Mouse (Mus musculus): ENCODE measurements around the gene Selenoo. TPM values are rescaled to one million over a fixed set of nuclear protein-coding genes. Genes with fewer than 3 reads are reported as not detected.

The Selenoo gene
- polyA plus RNA-seq, 1 experiment from 2014 or later = 31.1 TPM

GRCm38 (mm10) chr15:89147456-89147855, 58.6 kb downstream of the Selenoo start:
- no peak for TF ChIP-seq CTCF (IDR thresholded peaks at IDR 0.05)
- CTCF ChIA-PET = no interaction called here
- DNase-seq (ENCODE audit: low read depth, low spot score) = no peak
- ATAC-seq = no peak
- POLR2A ChIA-PET = no interaction called here
- H3K27me3 ChIP-seq = no peaks in the 10 kb centered on the region
- in situ Hi-C loops (cut with MboI; ENCODE audit: low pct_unique_long_range_greater_than_20kb) = no loop called here

GRCm38 (mm10) chr15:89147895-89148294, 59.0 kb downstream of the Selenoo start:
- ATAC-seq = peak; percentile 13
- H3K27me3 ChIP-seq = no peaks in the 10 kb centered on the region
- peak; percentile 53 for DNase-seq (ENCODE audit: low read depth, low spot score)
- in situ Hi-C loops (cut with MboI; ENCODE audit: low pct_unique_long_range_greater_than_20kb) = no loop called here
- ChIA-PET CTCF (no interaction called here), POLR2A (no interaction called here)
- TF ChIP-seq CTCF (IDR thresholded peaks at IDR 0.05) = no peak

- no peaks in the 10 kb centered on the region for H3K27me3 ChIP-seq
- no peak for TF ChIP-seq CTCF (IDR thresholded peaks at IDR 0.05)
- ChIA-PET CTCF (interaction anchor here (1.2 to 1.3 kb wide), 2 partner anchors 16 to 21 kb away, joined by 3 read pairs; no protein-coding TSS in a partner anchor), POLR2A (interaction anchor here (1.0 to 1.5 kb wide), 5 partner anchors 12 to 62 kb away, joined by 3 to 9 read pairs (median 4); partner anchors contain the start of gene Hdac10)
- ATAC-seq (no peak), DNase-seq (ENCODE audit: low read depth, low spot score) (no peak)
- in situ Hi-C loops (cut with MboI; ENCODE audit: low pct_unique_long_range_greater_than_20kb) = no loop called here
Measured at GRCm38 (mm10) chr15:89148496-89149270, 59.8 kb downstream of the Selenoo start.

DNA sequence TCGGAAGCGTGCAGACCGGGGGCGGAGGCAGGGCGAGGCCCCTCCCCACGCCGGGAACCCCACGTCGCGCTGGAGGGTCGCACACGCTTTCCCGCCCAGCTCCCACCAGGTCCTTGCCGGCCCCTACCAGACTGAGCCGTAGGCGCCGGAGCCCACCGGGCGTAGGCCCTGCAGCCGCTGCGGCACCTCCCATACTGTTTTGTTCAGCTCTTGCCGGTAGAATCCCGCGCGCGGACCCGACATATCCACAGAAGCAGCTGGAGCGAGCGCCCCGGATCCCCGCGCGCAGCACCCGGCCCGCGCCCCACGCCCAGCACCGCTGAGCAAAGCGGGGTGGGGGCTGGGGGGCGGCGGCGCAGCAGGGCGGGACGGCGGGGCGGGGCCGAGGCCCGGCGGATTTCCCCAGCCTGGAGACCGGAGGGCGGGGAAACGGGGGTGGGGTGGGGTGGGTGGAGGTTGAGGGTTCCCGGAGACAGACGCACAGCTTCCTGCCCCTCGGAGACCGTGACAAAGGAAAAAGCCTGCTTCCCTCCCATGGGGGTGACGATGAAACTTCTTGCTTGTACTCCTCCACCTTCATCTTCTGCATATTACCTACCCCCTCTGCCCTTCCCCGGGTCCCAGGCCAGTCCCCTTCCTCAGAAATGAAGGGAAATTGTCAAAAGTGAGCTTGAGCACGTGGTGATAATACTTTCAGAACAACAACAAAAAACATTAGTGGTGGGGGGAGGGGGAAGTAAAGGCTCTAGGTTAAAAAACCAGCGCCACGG, 60.6 kb downstream of the Selenoo start, which contains the start of gene Mapk11:
TSS of gene Mapk11 (minus strand) at position 358 of the 770 bp plus-strand sequence.
- CTCF ChIA-PET = interaction anchor here (0.8 to 1.7 kb wide), 4 partner anchors 9 to 27 kb away, joined by 3 to 6 read pairs (median 4); partner anchors contain the start of genes Mapk12 and Tubgcp6
- TF ChIP-seq CTCF (IDR thresholded peaks at IDR 0.05) = no peak
- in situ Hi-C loops (cut with MboI; ENCODE audit: low pct_unique_long_range_greater_than_20kb) = no loop called here
- POLR2A ChIA-PET = interaction anchor here (0.7 to 1.5 kb wide), 7 partner anchors 11 to 61 kb away, joined by 3 to 9 read pairs (median 4); partner anchors contain the start of genes Hdac10 and Tubgcp6
- H3K27me3 ChIP-seq = no peaks in the 10 kb centered on the region
- DNase-seq (ENCODE audit: low read depth, low spot score) (no peak), ATAC-seq (no peak)

Other genes with a start within 250 kb of the Selenoo start
- gene Pim3, start 226.9 kb upstream of the Selenoo start, polyA plus RNA-seq (2021) = 149 TPM
- 0.03 TPM for gene Ttll8, start 134.7 kb upstream of the Selenoo start, polyA plus RNA-seq (2021)
- 0.06 TPM for gene Mlc1, start 110.1 kb upstream of the Selenoo start, polyA plus RNA-seq (2021)
- not detected for gene Mov10l1, start 106.2 kb upstream of the Selenoo start, polyA plus RNA-seq (2021)
- 0.12 TPM for gene Panx2, start 29.4 kb upstream of the Selenoo start, polyA plus RNA-seq (2021)
- 44.7 TPM for gene Trabd, start 14.0 kb upstream of the Selenoo start, polyA plus RNA-seq (2021)
- 17.6 TPM for gene Tubgcp6, start 34.0 kb downstream of the Selenoo start, polyA plus RNA-seq (2021)
- gene Hdac10, start 39.6 kb downstream of the Selenoo start, polyA plus RNA-seq (2021) = 15.0 TPM
- gene Mapk12, start 51.6 kb downstream of the Selenoo start, polyA plus RNA-seq (2021) = 7.1 TPM
- gene Mapk11, start 60.5 kb downstream of the Selenoo start, polyA plus RNA-seq (2021) = 16.3 TPM
- gene Plxnb2, start 91.7 kb downstream of the Selenoo start, polyA plus RNA-seq (2021) = 444 TPM
- gene Dennd6b, start 107.4 kb downstream of the Selenoo start, polyA plus RNA-seq (2021) = 11.3 TPM
- 37.2 TPM for gene Ppp6r2, start 122.5 kb downstream of the Selenoo start, polyA plus RNA-seq (2021)
- gene Sbf1, start 226.2 kb downstream of the Selenoo start, polyA plus RNA-seq (2021) = 150 TPM
- gene Adm2, start 233.6 kb downstream of the Selenoo start, polyA plus RNA-seq (2021) = 0.14 TPM
- not detected for gene Miox, start 245.3 kb downstream of the Selenoo start, polyA plus RNA-seq (2021)